Mouse (Mus musculus): Measurements from ENCODE around the gene Ccdc96.

- TF ChIP-seq POLR2A (IDR thresholded peaks at IDR 0.05; ENCODE audit: insufficient read depth, low read depth, low read length), result no peak
- TF ChIP-seq CTCF (IDR thresholded peaks at IDR 0.05; ENCODE audit: insufficient read depth, low read depth, low read length), result no peak
These were observed 20.8 kb downstream of the Ccdc96 start for GRCm38 (mm10) chr5:36505235-36505634.

All from olfactory bulb, adult 2 months (tissue).